Mouse (Mus musculus) adrenal gland, adult 8-10 months (tissue): ENCODE measurements around the gene Gm20388. TPM values are rescaled to one million over a fixed set of nuclear protein-coding genes. Genes with fewer than 3 reads are reported as not detected.
A peak's percentile ranks its signal among the peaks of the same experiment; 100 is the strongest.

Source experiments
- DNase-seq: peaks from one replicate; pipeline ENCODE4 v3.0.0; 2022
- total RNA-seq, 4 experiments: library from RNA; stranded (reverse); gene quantifications; 2 replicates each; pipeline ENCODE4 v1.2.4; 2022

Gene Gm20388
- total RNA-seq, 4 experiments from 2014 or later = 1.7 to 16.9 (median 5.8) TPM

DNA sequence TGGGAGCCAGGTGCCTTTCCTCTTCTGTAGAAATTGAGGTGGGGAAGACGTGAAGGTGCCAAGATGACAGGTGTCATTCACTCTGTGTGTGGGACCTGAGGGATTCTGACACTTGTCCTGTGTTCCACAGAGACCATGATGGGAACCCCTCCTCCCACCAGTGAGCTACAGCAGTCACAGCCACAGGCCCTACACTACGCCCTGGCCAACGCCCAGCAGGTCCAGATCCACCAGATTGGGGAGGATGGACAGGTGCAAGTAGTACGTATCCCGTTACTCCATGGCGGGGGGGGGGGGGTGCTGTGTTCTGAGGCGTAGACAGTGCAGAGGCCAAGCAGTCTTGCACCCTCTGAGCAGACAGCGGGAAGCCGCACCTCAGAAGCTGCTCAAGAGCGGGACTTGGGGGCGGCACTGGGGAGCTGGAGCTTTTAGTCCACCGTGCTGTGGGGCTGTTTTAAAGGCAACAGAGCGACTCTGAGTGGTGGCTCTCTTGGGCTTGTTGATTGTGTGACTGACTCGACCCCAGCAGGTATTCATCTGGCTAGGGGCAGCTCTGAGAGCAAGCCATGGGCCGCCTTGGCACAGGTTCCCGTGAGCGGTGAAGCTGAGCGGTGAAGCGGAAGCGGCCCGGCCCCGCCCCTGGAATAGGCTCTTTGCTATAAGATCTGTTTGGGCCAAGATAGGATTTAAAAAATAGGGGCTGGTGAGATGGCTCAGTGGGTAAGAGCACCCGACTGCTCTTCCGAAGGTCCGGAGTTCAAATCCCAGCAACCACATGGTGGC, 2095.0 kb downstream of the Gm20388 start:
- no peak for DNase-seq

DNA sequence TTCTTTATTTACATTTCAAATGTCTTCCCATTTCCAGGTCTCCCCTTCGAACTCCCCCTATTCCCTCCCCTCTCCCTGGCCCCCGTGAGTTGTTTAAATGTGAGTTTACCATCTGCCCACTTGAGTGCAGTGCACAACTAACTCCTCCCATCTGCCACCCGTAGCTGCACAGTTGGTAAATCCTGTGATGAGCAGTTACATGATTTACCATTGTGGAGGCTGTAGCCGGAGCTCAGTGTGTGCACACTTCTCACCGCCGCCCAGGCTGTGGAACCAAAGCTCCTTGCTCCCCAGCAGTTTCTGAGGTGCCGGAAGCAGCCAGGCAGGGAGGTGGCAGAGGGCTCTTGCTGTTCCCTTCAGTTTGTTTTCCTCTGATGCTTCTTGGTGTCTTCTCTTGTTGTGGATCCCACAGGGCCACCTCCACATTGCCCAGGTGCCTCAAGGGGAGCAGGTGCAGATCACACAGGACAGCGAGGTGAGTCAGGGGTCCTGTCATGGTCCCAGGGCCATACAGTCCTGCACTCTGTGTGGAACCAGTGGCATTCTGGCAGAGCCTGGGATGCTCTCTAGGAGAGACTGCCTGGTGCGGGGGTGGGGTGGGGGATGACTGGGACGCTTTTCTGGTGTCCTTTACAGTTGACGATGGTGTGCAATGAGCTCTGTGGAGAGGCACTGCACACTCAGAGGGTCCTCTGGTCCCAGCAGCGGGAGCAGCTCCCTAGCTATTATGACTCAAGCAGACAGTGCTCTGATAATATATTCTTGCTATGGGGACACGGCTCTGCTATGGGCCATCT, 2096.2 kb downstream of the Gm20388 start:
- no peak for DNase-seq

- no peak for DNase-seq
Measured at GRCm38 (mm10) chr8:122008395-122008794, 2097.8 kb downstream of the Gm20388 start.

- no peak for DNase-seq
Measured at GRCm38 (mm10) chr8:122010638-122011037, 2100.0 kb downstream of the Gm20388 start.

DNA sequence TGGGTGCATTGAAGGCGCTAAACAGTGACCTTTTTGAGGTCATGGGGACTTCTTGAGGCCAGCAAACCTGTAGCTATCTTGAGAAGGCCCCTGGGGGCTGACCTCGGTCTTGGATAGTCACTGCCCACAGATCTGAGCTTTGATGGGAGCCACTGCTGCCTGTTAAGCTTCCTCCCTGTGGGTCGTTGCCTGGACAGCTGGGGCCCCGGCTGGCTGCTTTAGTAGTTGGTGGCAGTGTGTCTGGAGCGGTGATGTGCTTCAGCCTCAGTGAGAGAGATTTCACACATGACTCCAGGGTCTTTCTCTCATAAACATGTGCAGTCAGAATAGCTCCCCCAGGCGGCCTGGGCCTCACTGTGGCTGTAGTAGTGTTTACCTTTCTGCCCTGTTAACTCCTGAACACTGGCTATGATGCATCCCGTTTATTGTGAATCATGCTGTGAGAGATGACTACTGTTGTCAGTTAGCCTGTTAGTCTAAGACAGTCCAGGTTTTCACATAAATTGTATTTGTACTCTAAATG, 2100.5 kb downstream of the Gm20388 start:
- DNase-seq = no peak

DNA sequence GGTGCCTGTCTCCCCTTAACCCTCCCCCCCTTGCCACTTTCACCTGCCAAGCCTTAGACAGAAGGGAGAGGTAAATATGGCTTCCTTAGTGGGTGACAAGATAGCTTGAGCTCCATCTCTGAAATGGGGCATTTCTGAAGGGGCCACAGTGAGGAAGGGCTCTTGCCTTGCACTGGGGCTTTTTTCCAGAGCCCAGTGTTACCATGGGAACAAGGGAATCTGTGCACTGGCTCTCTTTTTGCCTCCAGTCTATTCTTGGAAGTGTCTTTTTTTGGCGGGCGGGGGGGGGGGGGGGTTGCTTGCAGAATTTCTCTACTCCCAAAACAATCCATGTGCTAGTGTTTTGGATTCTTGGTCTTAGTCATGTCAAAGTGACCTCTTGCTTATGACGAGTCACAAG, 2104.0 kb downstream of the Gm20388 start:
- DNase-seq = no peak

DNA sequence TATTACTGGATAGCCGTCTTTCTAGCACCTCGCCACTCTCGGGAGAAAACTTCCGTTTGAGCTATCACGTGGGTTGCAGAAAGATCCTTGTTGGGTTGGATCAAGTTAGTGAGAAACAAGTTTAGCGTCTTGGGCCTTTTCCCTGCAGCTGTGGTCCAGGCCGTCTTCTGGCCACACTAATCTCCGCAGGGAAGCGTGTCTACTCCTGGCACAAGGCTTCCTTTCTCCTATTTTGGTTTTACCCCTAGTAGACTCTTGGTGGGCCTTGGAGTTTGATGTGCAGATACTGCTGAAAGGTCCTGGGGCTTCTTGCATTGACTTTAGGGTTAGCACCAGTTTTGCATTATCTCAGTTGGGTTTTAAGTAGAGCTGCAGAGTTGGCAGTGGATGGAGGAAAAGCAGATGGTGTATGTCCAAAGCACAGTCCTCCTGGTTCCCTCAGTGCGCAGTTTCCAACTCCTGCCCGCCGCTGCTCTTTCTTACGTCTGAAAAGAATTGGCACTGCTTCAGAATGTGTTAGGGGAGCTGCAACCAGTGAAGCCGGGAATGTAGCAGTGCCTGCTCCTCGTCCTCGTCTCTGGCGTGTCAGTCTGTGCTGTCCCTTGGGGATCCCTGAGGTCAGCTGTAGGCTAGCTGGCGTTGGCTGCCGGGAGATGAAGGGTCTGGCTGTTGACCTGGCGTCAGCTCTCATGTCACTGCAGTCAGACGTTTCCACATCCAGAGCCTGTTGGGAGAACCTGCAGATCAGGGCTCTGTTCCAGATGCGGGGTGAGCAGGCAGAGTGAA, 2107.6 kb downstream of the Gm20388 start:
- no peak for DNase-seq

DNA sequence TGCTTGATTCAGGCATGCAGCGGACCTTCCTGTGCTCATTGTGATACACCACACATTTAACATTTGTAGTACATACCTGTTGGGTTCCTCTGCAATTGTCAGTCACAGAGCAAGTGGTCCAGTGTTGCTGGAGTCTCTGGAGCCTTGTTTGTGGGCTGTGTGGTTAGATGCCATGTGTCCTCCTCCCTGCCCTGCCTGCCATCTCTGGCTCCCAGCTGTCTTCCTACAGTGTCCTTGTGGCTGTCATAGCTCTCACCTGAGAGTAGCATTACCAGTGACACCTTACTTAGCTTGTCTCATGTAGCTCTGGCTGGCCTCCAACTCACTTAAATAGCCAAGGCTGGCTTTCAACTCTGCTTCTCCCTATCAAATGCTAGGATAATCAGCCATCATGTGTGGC, 2108.5 kb downstream of the Gm20388 start:
- DNase-seq = no peak

GRCm38 (mm10) chr8:122020050-122020771, 2109.6 kb downstream of the Gm20388 start:
- no peak for DNase-seq

- no peak for DNase-seq
Measured at GRCm38 (mm10) chr8:122021725-122022124, 2111.1 kb downstream of the Gm20388 start.

- no peak for DNase-seq
Measured at GRCm38 (mm10) chr8:122022274-122022673, 2111.6 kb downstream of the Gm20388 start.

DNA sequence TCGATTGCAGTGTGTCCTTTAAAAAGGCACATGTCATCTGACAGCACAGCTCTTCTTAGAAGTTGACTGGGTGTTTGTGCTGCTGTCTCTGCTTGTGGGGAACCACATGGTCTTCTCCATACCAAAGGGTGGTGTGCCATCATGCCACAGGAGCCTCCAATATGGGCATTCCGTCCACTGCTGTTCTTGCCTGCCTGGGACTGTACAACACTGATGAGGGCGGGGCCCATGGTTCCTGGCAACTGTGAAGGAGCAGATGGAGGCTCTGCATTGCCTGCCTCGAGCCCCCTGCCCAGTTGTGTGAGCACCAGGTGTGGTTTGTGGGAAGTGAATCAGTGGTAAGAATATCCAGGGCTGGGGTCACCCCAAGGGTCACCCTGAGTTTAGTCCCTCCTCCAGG, 2112.1 kb downstream of the Gm20388 start:
- no peak for DNase-seq

- no peak for DNase-seq
Measured at GRCm38 (mm10) chr8:122025546-122025945, 2114.9 kb downstream of the Gm20388 start.

- no peak for DNase-seq
Measured at GRCm38 (mm10) chr8:122028116-122028515, 2117.5 kb downstream of the Gm20388 start.

DNA sequence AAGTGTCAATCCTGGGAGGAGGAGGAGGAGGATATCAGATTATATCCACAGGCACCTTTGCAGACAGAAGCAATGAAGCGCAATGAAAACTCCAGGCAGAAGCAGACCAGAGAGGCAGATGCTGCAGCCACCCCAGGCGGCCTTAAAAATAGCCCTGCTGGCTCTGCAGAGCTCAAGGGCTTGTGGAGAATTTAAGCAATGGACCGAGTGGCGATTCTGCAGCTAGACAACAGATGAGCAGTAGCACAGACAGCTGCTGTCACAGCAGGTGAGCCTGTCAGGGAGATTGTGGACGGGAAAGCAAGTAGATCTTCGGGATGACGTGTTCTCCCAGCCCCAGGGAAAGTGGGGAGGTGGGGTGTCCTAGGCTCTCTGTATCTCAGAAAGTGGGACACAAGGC, 2120.3 kb downstream of the Gm20388 start:
- DNase-seq = no peak

DNA sequence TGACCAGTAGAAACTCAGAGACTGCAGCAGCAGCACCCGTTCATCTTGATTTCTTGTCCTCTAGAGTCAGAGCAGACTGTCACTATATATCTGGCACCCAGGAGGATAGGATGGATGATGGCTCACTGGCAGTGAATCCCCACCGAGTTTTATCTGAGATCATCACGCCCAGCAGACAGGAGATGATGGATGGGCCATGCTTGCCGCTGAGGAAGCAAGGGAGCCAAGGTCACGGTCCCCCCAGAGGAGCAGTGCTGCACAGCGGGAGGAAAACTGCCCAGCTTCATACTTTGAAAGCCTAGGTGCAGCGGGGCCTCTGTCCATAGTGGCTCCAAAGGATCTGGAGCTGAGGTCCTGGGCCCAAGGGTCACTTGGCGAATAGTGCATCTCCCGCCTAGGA, 2122.1 kb downstream of the Gm20388 start:
- peak; percentile 42 for DNase-seq

DNA sequence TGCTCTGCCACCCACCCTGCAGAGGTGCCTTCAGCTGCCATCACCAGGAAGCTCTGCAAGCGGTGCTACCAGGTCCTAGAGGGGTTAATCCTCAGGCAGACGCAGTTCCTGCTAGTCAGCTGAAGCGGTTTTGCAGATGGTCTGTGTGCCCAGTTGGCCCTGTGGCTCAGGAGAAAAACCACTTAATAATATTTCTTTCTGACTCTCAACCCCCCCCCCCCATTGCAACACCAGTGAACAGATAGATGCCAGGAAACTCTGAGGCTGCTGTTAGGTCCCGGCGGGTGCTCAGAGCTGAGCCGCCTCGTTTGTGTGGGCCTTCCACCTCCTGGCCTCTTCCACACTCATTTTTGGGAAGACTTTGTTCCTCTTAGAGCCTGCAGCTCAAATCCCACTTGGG, 2124.9 kb downstream of the Gm20388 start:
- no peak for DNase-seq

GRCm38 (mm10) chr8:122036325-122036724, 2125.7 kb downstream of the Gm20388 start:
- no peak for DNase-seq

- no peak for DNase-seq
Measured at GRCm38 (mm10) chr8:122037279-122037678, 2126.6 kb downstream of the Gm20388 start.

DNA sequence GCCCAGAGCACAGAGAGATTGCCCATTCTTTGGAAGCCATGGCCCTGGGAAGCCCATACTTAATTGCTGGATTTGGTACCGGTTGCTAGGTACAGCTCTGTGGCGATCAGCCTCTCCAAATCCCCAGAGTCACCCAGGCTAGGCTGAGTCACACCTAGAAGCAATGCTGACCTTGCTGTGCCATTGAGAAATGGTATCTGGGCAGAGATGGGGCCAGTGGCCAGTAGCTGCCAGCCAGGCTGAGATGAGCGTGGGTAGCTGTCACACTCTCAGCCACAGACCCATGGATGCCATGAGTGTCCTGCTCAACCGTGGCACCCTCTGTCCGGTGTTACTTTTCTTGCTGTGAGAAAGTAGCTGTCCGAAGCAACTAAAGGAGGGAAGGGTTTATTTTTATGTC, 2127.4 kb downstream of the Gm20388 start:
- peak; percentile 62 for DNase-seq

DNA sequence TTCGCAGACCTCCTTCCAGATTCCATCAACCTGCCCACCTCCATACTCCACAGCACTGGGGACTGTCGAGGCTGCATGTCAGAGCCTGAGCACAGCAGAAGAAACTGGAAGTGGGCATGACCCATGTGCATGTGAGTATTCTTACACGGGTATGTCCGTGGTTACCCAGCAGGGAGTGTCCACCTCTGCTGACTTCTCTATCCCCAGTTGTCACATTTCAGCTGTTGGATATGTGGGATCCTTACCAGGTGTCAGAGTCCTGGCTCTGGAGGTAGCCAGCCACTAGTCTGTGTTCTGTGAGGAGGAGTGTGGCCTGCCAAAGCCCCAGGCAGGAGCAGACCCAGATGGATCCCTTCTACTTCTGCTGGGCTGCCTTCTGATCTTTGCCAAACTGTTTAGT, 2128.8 kb downstream of the Gm20388 start:
- no peak for DNase-seq
